Mouse (Mus musculus) heart, embryonic 11.5 days (tissue): ENCODE measurements around the gene Rrp1. TPM values are rescaled to one million over a fixed set of nuclear protein-coding genes. Genes with fewer than 3 reads are reported as not detected.

Source experiments
- ATAC-seq: fragments of 200-750 bp; cut with Nextera tagmentation; replicated peaks from 2 replicates; pipeline ENCODE4 v1.8.0; 2017; ENCODE audit warnings: moderate library complexity; ENCODE audit not compliant: insufficient number of reproducible peaks, low FRiP score, low TSS enrichment
- H3K27ac ChIP-seq: fragments of 300-500 bp; sonication (generic); 2 replicates; pipeline ENCODE4 v1.5.1; 2014; ENCODE audit warnings: mild to moderate bottlenecking, low read depth, low read length
- H3K27me3 ChIP-seq: fragments of 300-500 bp; sonication (generic); 2 replicates; pipeline ENCODE4 v1.6.1; 2014; ENCODE audit warnings: mild to moderate bottlenecking, low read length, mixed read lengths; ENCODE audit not compliant: control insufficient read depth, insufficient read depth
- H3K36me3 ChIP-seq: fragments of 300-500 bp; sonication (generic); 2 replicates; pipeline ENCODE4 v1.6.1; 2014; ENCODE audit warnings: mild to moderate bottlenecking, low read length, moderate library complexity, mixed read lengths; ENCODE audit not compliant: control insufficient read depth, insufficient read depth
- H3K4me1 ChIP-seq: fragments of 300-500 bp; sonication (generic); 2 replicates; pipeline ENCODE4 v1.6.1; 2014; ENCODE audit warnings: low read length; ENCODE audit not compliant: control insufficient read depth, insufficient read depth
- H3K4me2 ChIP-seq: fragments of 300-500 bp; sonication (generic); 2 replicates; pipeline ENCODE4 v1.6.1; 2014; ENCODE audit warnings: mild to moderate bottlenecking, moderate library complexity
- H3K4me3 ChIP-seq: fragments of 300-500 bp; sonication (generic); 2 replicates; pipeline ENCODE4 v1.5.1; 2014; ENCODE audit warnings: low read depth, low read length
- H3K9ac ChIP-seq: fragments of 300-500 bp; sonication (generic); 2 replicates; pipeline ENCODE4 v1.6.1; 2014; ENCODE audit warnings: mild to moderate bottlenecking, low read depth, low read length, moderate library complexity
- H3K9me3 ChIP-seq: fragments of 300-500 bp; sonication (generic); replicated peaks from 2 replicates; pipeline ENCODE4 v1.6.1; 2016; ENCODE audit warnings: low read length; ENCODE audit not compliant: control insufficient read depth
- WGBS: fragments of 180-500 bp; shearing (Covaris S2); extraction: QIAGEN DNeasy Blood & Tissue Kit; methylation state at CpG from one replicate; pipeline ENCODE4 v1.1.7; 2014; ENCODE audit not compliant: insufficient replicate concordance; 5-methylcytosine and 5-hydroxymethylcytosine counted together
- microRNA-seq: library from miRNA; unstranded; fragments of <30 nt; microRNA quantifications from one replicate; pipeline ENCODE4, GENCODE M21; 2016; ENCODE audit warnings: borderline number of aligned reads
- polyA plus RNA-seq: library from polyadenylated mRNA; unstranded; fragments of >200 nt; fragmentation: Nextera tagmentation; extraction: Ambion mirVana; gene quantifications from 2 replicates; pipeline ENCODE4 v1.2.1, GENCODE M21; 2014

The Rrp1 gene
- polyA plus RNA-seq, 1 experiment from 2014 or later, result 176 TPM

GRCm38 (mm10) chr10:78353196-78353595 is 59.6 kb downstream of the Rrp1 start:
- H3K4me2 ChIP-seq, result no peak overlapping the region
- H3K9ac ChIP-seq, result peak overlapping the region; percentile 96; the same call in 1 of the 2 replicates
- WGBS, result 62% methylated on average over 4 of the region's 4 CpGs

GRCm38 (mm10) chr10:78352666-78353030 is 60.2 kb downstream of the Rrp1 start:
- peak overlapping the region; percentile 82 for H3K4me2 ChIP-seq
- H3K4me1 ChIP-seq, result peaks cover 11% of the 10 kb centered on the region
- 0 out of 2 replicates have a peak overlapping the region, but pooled peaks have one; percentile 41 for H3K27ac ChIP-seq
- peak overlapping the region; percentile 96 for H3K9ac ChIP-seq
- no peaks in the 10 kb centered on the region for H3K36me3 ChIP-seq
- H3K9me3 ChIP-seq, result no peaks in the 10 kb centered on the region
- peak overlapping the region; percentile 90 for H3K4me3 ChIP-seq
- H3K27me3 ChIP-seq, result peaks cover 2% of the 10 kb centered on the region; the same call in 1 of the 2 replicates
- ATAC-seq, result no peak
- WGBS, result 16% methylated on average over 8 of the region's 8 CpGs

More at GRCm38 (mm10) chr10:78353196-78353595, 59.6 kb downstream of the Rrp1 start:
- H3K27me3 ChIP-seq, result peaks cover 2% of the 10 kb centered on the region; the same call in 1 of the 2 replicates
- no peaks in the 10 kb centered on the region for H3K9me3 ChIP-seq
- ATAC-seq, result no peak
- H3K27ac ChIP-seq, result no peak overlapping the region
- H3K36me3 ChIP-seq, result no peaks in the 10 kb centered on the region
- H3K4me3 ChIP-seq, result no peak overlapping the region
- peaks cover 11% of the 10 kb centered on the region for H3K4me1 ChIP-seq

- H3K4me1 ChIP-seq, result peaks cover 11% of the 10 kb centered on the region
- H3K9ac ChIP-seq, result peak within 1 kb of the TSS; percentile 96
- H3K27ac ChIP-seq, result peak within 1 kb of the TSS; percentile 41
- peak; percentile 79 for ATAC-seq
- peak within 1 kb of the TSS; percentile 90 for H3K4me3 ChIP-seq
- peaks cover 2% of the 10 kb centered on the region; the same call in 1 of the 2 replicates for H3K27me3 ChIP-seq
- WGBS, result under 1% methylated on average over 102 of the region's 113 CpGs
- no peaks in the 10 kb centered on the region for H3K9me3 ChIP-seq
- no peaks in the 10 kb centered on the region for H3K36me3 ChIP-seq
- peak within 1 kb of the TSS; percentile 82 for H3K4me2 ChIP-seq
These were observed 60.8 kb downstream of the Rrp1 start, which contains the start of gene Agpat3 for GRCm38 (mm10) chr10:78351887-78352665. TSS of gene Agpat3 (minus strand) at chr10:78352489.

- H3K4me3 ChIP-seq, result peak overlapping the region; percentile 90
- peak overlapping the region; percentile 96 for H3K9ac ChIP-seq
- peak overlapping the region; percentile 82 for H3K4me2 ChIP-seq
- H3K9me3 ChIP-seq, result no peaks in the 10 kb centered on the region
- 0 out of 2 replicates have a peak overlapping the region, but pooled peaks have one; percentile 41 for H3K27ac ChIP-seq
- peaks cover 2% of the 10 kb centered on the region; the same call in 1 of the 2 replicates for H3K27me3 ChIP-seq
- H3K4me1 ChIP-seq, result peaks cover 11% of the 10 kb centered on the region
- ATAC-seq, result no peak
- 2% methylated on average over 13 of the region's 13 CpGs for WGBS
- H3K36me3 ChIP-seq, result no peaks in the 10 kb centered on the region
These were observed 61.3 kb downstream of the Rrp1 start for GRCm38 (mm10) chr10:78351564-78351886.

- H3K4me1 ChIP-seq, result peaks cover 11% of the 10 kb centered on the region
- H3K27me3 ChIP-seq, result peaks cover 2% of the 10 kb centered on the region; the same call in 1 of the 2 replicates
- 35% methylated on average over 6 of the region's 6 CpGs for WGBS
- no peak overlapping the region for H3K27ac ChIP-seq
- ATAC-seq, result no peak
- no peaks in the 10 kb centered on the region for H3K9me3 ChIP-seq
- H3K4me2 ChIP-seq, result peak overlapping the region; percentile 82
- H3K36me3 ChIP-seq, result no peaks in the 10 kb centered on the region
- H3K9ac ChIP-seq, result peak overlapping the region; percentile 96
- H3K4me3 ChIP-seq, result peak overlapping the region; percentile 90
These were observed 61.9 kb downstream of the Rrp1 start for GRCm38 (mm10) chr10:78350796-78351556.

Small RNAs within 50 kb of the gene (microRNA-seq; reads per million reads assigned to microRNA genes)
- not detected for gene Mir6410
- 0.20 reads per million for gene Mir6907
- not detected for gene Mir6908

Other genes starting within 250 kb of the Rrp1 start
- gene D10Jhu81e, start 243.3 kb downstream of the Rrp1 start, polyA plus RNA-seq, result 24.1 and 27.9 TPM in 2 replicates
- gene Pwp2, start 227.9 kb downstream of the Rrp1 start, polyA plus RNA-seq, result 9.5 and 11.2 TPM in 2 replicates
- gene Trappc10, start 168.4 kb downstream of the Rrp1 start, polyA plus RNA-seq, result 7.6 and 16.4 TPM in 2 replicates
- 32.4 and 36.1 TPM in 2 replicates for gene Agpat3, start 60.6 kb downstream of the Rrp1 start, polyA plus RNA-seq
- 122 and 123 TPM in 2 replicates for gene Cstb, start 12.6 kb upstream of the Rrp1 start, polyA plus RNA-seq
- 4.2 and 4.3 TPM in 2 replicates for gene Pdxk, start 51.9 kb upstream of the Rrp1 start, polyA plus RNA-seq
- gene Olfr1358, start 104.4 kb upstream of the Rrp1 start, polyA plus RNA-seq, result not detected in 2 replicates
- 29.8 and 38.0 TPM in 2 replicates for gene Ilvbl, start 161.3 kb upstream of the Rrp1 start, polyA plus RNA-seq
- gene Syde1, start 178.9 kb upstream of the Rrp1 start, polyA plus RNA-seq, result 15.7 and 17.9 TPM in 2 replicates
- gene Olfr1357, start 205.0 kb upstream of the Rrp1 start, polyA plus RNA-seq, result not detected in 2 replicates